In genomic region chr12:51188229-51188628, GRCm38 (mm10) we compare ENCODE assay signal across 9 mouse cellular contexts.
DNase-seq lines count a peak whose midpoint lies in the region; ATAC-seq and TF ChIP-seq lines count a peak whose summit lies in the region.
"Had no signal": no experiment of that assay in that cellular context is flagged by ENCODE, and none has a peak within 500 bp of the region (broad histone marks: within the 10 kb centered on the region; RNA-seq: fewer than 3 reads in every experiment).

No protein-coding gene starts in this region.

- TF ChIP-seq POLR2A in heart, adult 2 months (IDR thresholded peaks at IDR 0.05; ENCODE audit: insufficient read depth, low read depth, low read length) = no peak

- no peak for ATAC-seq in heart, embryonic 12.5 days (ENCODE audit: insufficient number of reproducible peaks, low FRiP score)
- ATAC-seq in hindbrain, embryonic 15.5 days (ENCODE audit: low FRiP score, low read depth) = peak; percentile 85
- ATAC-seq in midbrain, postnatal 0 days (ENCODE audit: low FRiP score) = peak; percentile 69

- H3K4me1 ChIP-seq in heart, adult 2 months (ENCODE audit: control insufficient read depth, insufficient read depth, low read length) = no peaks in the 10 kb centered on the region
- H3K4me1 ChIP-seq in heart, embryonic 12.5 days (replicated peaks) = no peaks in the 10 kb centered on the region
- H3K4me1 ChIP-seq in hindbrain, embryonic 15.5 days (replicated peaks) = no peaks in the 10 kb centered on the region
- H3K4me1 ChIP-seq in midbrain, postnatal 0 days (ENCODE audit: insufficient read depth, low read length) = no peaks in the 10 kb centered on the region

- no peaks in the 10 kb centered on the region for H3K79me2 ChIP-seq in heart, adult 2 months (replicated peaks; ENCODE audit: control insufficient read depth, insufficient read depth, low read length)

- H3K4me2 ChIP-seq in heart, embryonic 12.5 days = no peak overlapping the region
- H3K4me2 ChIP-seq in hindbrain, embryonic 15.5 days = no peak overlapping the region
- no peak overlapping the region for H3K4me2 ChIP-seq in midbrain, postnatal 0 days (ENCODE audit: low read depth, low read length, poor library complexity, severe bottlenecking)

- intact Hi-C loops in heart, adult 2 months (cut with DNase I) = loop anchor here (5.0 to 10.0 kb wide), 3 partner anchors 243 to 1816 kb away; no protein-coding TSS in a partner anchor

- no peaks in the 10 kb centered on the region for H3K9me3 ChIP-seq in heart, embryonic 12.5 days (replicated peaks)
- no peaks in the 10 kb centered on the region for H3K9me3 ChIP-seq in hindbrain, embryonic 15.5 days
- H3K9me3 ChIP-seq in midbrain, postnatal 0 days (ENCODE audit: low read length) = no peaks in the 10 kb centered on the region

- no peak for DNase-seq in heart, adult 2 months
- DNase-seq in right cerebral cortex, postnatal 10 days (ENCODE audit: low spot score in 2 of 2) = peak; percentile 74 to 84
- no peak for DNase-seq in right cerebral cortex, postnatal 14 days
- peak; percentile 88 for DNase-seq in midbrain, postnatal 0 days (ENCODE audit: low spot score)
- DNase-seq in c-Kit-positive CD71-positive TER-119-positive erythroid progenitor cells, embryonic 14.5 days (ENCODE audit: low spot score) = no peak
- DNase-seq in thymus, postnatal 36 days = no peak

- no peaks in the 10 kb centered on the region for H3K27me3 ChIP-seq in heart, adult 2 months (ENCODE audit: control insufficient read depth, insufficient read depth, low read length)
- no peaks in the 10 kb centered on the region for H3K27me3 ChIP-seq in heart, embryonic 12.5 days (replicated peaks)
- no peaks in the 10 kb centered on the region for H3K27me3 ChIP-seq in hindbrain, embryonic 15.5 days
- no peaks in the 10 kb centered on the region for H3K27me3 ChIP-seq in midbrain, postnatal 0 days (ENCODE audit: insufficient read depth, low read length)

- H3K4me3 ChIP-seq in heart, adult 2 months = no peak overlapping the region
- H3K4me3 ChIP-seq in heart, embryonic 12.5 days = no peak overlapping the region
- no peak overlapping the region for H3K4me3 ChIP-seq in hindbrain, embryonic 15.5 days
- H3K4me3 ChIP-seq in midbrain, postnatal 0 days (ENCODE audit: low read depth, low read length) = no peak overlapping the region

- H3K9ac ChIP-seq in heart, adult 2 months (ENCODE audit: low read depth, low read length) = no peak overlapping the region
- no peak overlapping the region for H3K9ac ChIP-seq in heart, embryonic 12.5 days
- no peak overlapping the region for H3K9ac ChIP-seq in hindbrain, embryonic 15.5 days
- H3K9ac ChIP-seq in midbrain, postnatal 0 days (replicated peaks; ENCODE audit: low read length, poor library complexity, severe bottlenecking) = no peak overlapping the region

- peak; percentile 69 for TF ChIP-seq CTCF in heart, adult 2 months (IDR thresholded peaks at IDR 0.05)
- TF ChIP-seq CTCF in midbrain, postnatal 0 days (IDR thresholded peaks at IDR 0.05) = peak; percentile 93

- H3K27ac ChIP-seq in heart, adult 2 months = no peak overlapping the region
- H3K27ac ChIP-seq in heart, embryonic 12.5 days (ENCODE audit: poor library complexity, severe bottlenecking) = no peak overlapping the region
- no peak overlapping the region for H3K27ac ChIP-seq in hindbrain, embryonic 15.5 days (replicated peaks)
- no peak overlapping the region for H3K27ac ChIP-seq in midbrain, postnatal 0 days (ENCODE audit: low read depth, low read length)

- no peak for TF ChIP-seq EP300 in heart, adult 2 months (IDR thresholded peaks at IDR 0.05; ENCODE audit: insufficient read depth, low read depth, low read length)

- H3K36me3 ChIP-seq in heart, adult 2 months (ENCODE audit: control insufficient read depth, insufficient read depth, low read length) = no peaks in the 10 kb centered on the region
- no peaks in the 10 kb centered on the region for H3K36me3 ChIP-seq in heart, embryonic 12.5 days
- no peaks in the 10 kb centered on the region for H3K36me3 ChIP-seq in hindbrain, embryonic 15.5 days
- H3K36me3 ChIP-seq in midbrain, postnatal 0 days (ENCODE audit: insufficient read depth, low read length) = no peaks in the 10 kb centered on the region
- H3K36me3 ChIP-seq: G1E had no signal

Comparison
In these comparisons a context has a peak if more than half of its experiments do, and no peak if none do; other contexts are left out.
1. DNase-seq: peak in right cerebral cortex, postnatal 10 days (2 of 2) and midbrain, postnatal 0 days (single experiment); none in heart, adult 2 months (0 of 2), right cerebral cortex, postnatal 14 days (single experiment), c-Kit-positive CD71-positive TER-119-positive erythroid progenitor cells, embryonic 14.5 days (single experiment) and thymus, postnatal 36 days (0 of 2).